In genomic region chr7:132930055-132930454, GRCm38 (mm10) we compare ENCODE assay signal across 8 mouse cellular contexts. TPM values are rescaled to one million over a fixed set of nuclear protein-coding genes. Genes with fewer than 3 reads are reported as not detected.
A peak's percentile ranks its signal among the peaks of the same experiment; 100 is the strongest.
DNase-seq lines count a peak whose midpoint lies in the region; ATAC-seq lines count a peak whose summit lies in the region.

No protein-coding gene starts in this region.

- H3K4me1 ChIP-seq in embryonic facial prominence, embryonic 13.5 days: peaks cover 12% of the 10 kb centered on the region
- H3K4me1 ChIP-seq in limb, embryonic 10.5 days: peaks cover 15% of the 10 kb centered on the region

- no peak overlapping the region for H3K27ac ChIP-seq in embryonic facial prominence, embryonic 13.5 days
- H3K27ac ChIP-seq in limb, embryonic 10.5 days: peak overlapping the region; percentile 97; the same call in 1 of the 2 replicates

- no peaks in the 10 kb centered on the region for H3K27me3 ChIP-seq in embryonic facial prominence, embryonic 13.5 days
- no peaks in the 10 kb centered on the region for H3K27me3 ChIP-seq in limb, embryonic 10.5 days (ENCODE audit: low read depth, poor library complexity, severe bottlenecking)
- no peaks in the 10 kb centered on the region for H3K27me3 ChIP-seq in splenic B cell, adult 2 months (ENCODE audit: control insufficient read depth, insufficient read depth, low read length, poor library complexity, severe bottlenecking)

- peak overlapping the region; percentile 66 for H3K4me2 ChIP-seq in embryonic facial prominence, embryonic 13.5 days

- WGBS in embryonic facial prominence, embryonic 13.5 days: 88% methylated on average over 5 of the region's 5 CpGs
- WGBS in limb, embryonic 10.5 days: 89% methylated on average over 5 of the region's 5 CpGs

- no peaks in the 10 kb centered on the region for H3K36me3 ChIP-seq in embryonic facial prominence, embryonic 13.5 days
- no peaks in the 10 kb centered on the region for H3K36me3 ChIP-seq in limb, embryonic 10.5 days
- H3K36me3 ChIP-seq in splenic B cell, adult 2 months (ENCODE audit: control insufficient read depth, insufficient read depth, low read length, poor library complexity, severe bottlenecking): no peaks in the 10 kb centered on the region

- ATAC-seq in CD4-positive, CD25-positive, alpha-beta regulatory T cell, adult 4 months: no peak
- no peak for ATAC-seq in embryonic facial prominence, embryonic 13.5 days (ENCODE audit: insufficient number of reproducible peaks, insufficient read depth, low FRiP score, low TSS enrichment, low read depth)

- peak; percentile 38 for DNase-seq in CD4-positive, CD25-positive, alpha-beta regulatory T cell, adult 2 months (ENCODE audit: low read depth, low spot score)
- peak; percentile 26 for DNase-seq in 3T3-L1 (ENCODE audit: low read depth, low spot score)
- DNase-seq in limb, embryonic 10.5 days (ENCODE audit: low spot score): no peak
- peak; percentile 20 for DNase-seq in splenic B cell, adult 2 months (ENCODE audit: low read depth, low spot score)
- no peak for DNase-seq in layer of hippocampus, adult 11-12 months (ENCODE audit: low spot score)
- no peak for DNase-seq in adrenal gland, adult 18-20 months (ENCODE audit: low spot score in 2 of 2)

- H3K4me3 ChIP-seq in embryonic facial prominence, embryonic 13.5 days: peak overlapping the region; percentile 95
- peak overlapping the region; percentile 98 for H3K4me3 ChIP-seq in limb, embryonic 10.5 days

- H3K9me3 ChIP-seq in embryonic facial prominence, embryonic 13.5 days: no peaks in the 10 kb centered on the region
- no peaks in the 10 kb centered on the region for H3K9me3 ChIP-seq in limb, embryonic 10.5 days (replicated peaks)

- peak overlapping the region; percentile 94 for H3K9ac ChIP-seq in embryonic facial prominence, embryonic 13.5 days

RNA-seq across cellular contexts. Expression of gene Zranb1, which starts 0.9 kb away (rescaled TPM):
- 10 to 100 TPM; 11.4 to 15.4 TPM for polyA plus RNA-seq in CD4-positive, CD25-positive, alpha-beta regulatory T cell, adult 4 months (2017; shearing (Covaris generic))
- polyA plus RNA-seq in embryonic facial prominence, embryonic 13.5 days (2015; fragmentation: Nextera tagmentation; extraction: Ambion mirVana): 14.2 and 17.6 TPM in 2 replicates
- polyA plus RNA-seq in limb, embryonic 10.5 days (2016; fragmentation: Nextera tagmentation; extraction: Ambion mirVana): 11.0 and 11.8 TPM in 2 replicates
- total RNA-seq in adrenal gland, adult 18-20 months (2021): 10 to 100 TPM; 25.1 to 28.4 TPM

Comparison
In these comparisons a context has a peak if more than half of its experiments do, and no peak if none do; other contexts are left out.
1. DNase-seq: peak in CD4-positive, CD25-positive, alpha-beta regulatory T cell, adult 2 months (single experiment), 3T3-L1 (single experiment) and splenic B cell, adult 2 months (single experiment); none in limb, embryonic 10.5 days (single experiment), layer of hippocampus, adult 11-12 months (single experiment) and adrenal gland, adult 18-20 months (0 of 2).